ENCODE assay signal across 7 mouse cellular contexts in genomic region chr11:29514325-29514681, GRCm38 (mm10). TPM values are rescaled to one million over a fixed set of nuclear protein-coding genes. Genes with fewer than 3 reads are reported as not detected.
DNase-seq lines count a peak whose midpoint lies in the region; ATAC-seq lines count a peak whose summit lies in the region.

No protein-coding gene starts in this region.

- H3K4me2 ChIP-seq in lung, embryonic 15.5 days: peak overlapping the region; percentile 76
- H3K4me2 ChIP-seq in limb, embryonic 13.5 days (replicated peaks): peak overlapping the region; percentile 66

- no peaks in the 10 kb centered on the region for H3K9me3 ChIP-seq in lung, embryonic 15.5 days
- no peaks in the 10 kb centered on the region for H3K9me3 ChIP-seq in limb, embryonic 13.5 days

- H3K27me3 ChIP-seq in lung, embryonic 15.5 days: no peaks in the 10 kb centered on the region
- H3K27me3 ChIP-seq in limb, embryonic 13.5 days: no peaks in the 10 kb centered on the region

- no peak for DNase-seq in lung, postnatal 25 days (ENCODE audit: low spot score)
- DNase-seq in ovary, postnatal 36 days (ENCODE audit: low spot score): no peak
- no peak for DNase-seq in cerebellum, postnatal 25 days

- H3K4me3 ChIP-seq in lung, embryonic 15.5 days: peak overlapping the region; percentile 73
- peak overlapping the region; percentile 64 for H3K4me3 ChIP-seq in limb, embryonic 13.5 days

- peaks cover 5% of the 10 kb centered on the region; the same call in 1 of the 2 replicates for H3K4me1 ChIP-seq in lung, embryonic 15.5 days
- peaks cover 5% of the 10 kb centered on the region for H3K4me1 ChIP-seq in limb, embryonic 13.5 days

- H3K36me3 ChIP-seq in lung, embryonic 15.5 days: no peaks in the 10 kb centered on the region; the same call in 1 of the 2 replicates
- H3K36me3 ChIP-seq in limb, embryonic 13.5 days: peaks cover 18% of the 10 kb centered on the region

- peak overlapping the region; percentile 67 for H3K9ac ChIP-seq in lung, embryonic 15.5 days
- peak overlapping the region; percentile 78 for H3K9ac ChIP-seq in limb, embryonic 13.5 days

- peak overlapping the region; percentile 81 for H3K27ac ChIP-seq in lung, embryonic 15.5 days
- peak overlapping the region; percentile 75 for H3K27ac ChIP-seq in limb, embryonic 13.5 days

- ATAC-seq in lung, embryonic 15.5 days (ENCODE audit: borderline replicate concordance, extremely low read depth, low FRiP score, low TSS enrichment): no peak
- ATAC-seq in erythroblast, adult 5-6 weeks (replicated peaks; ENCODE audit: low FRiP score, poor library complexity, severe bottlenecking): peak; percentile 33
- peak; percentile 24 for ATAC-seq in limb, embryonic 13.5 days (ENCODE audit: low FRiP score, low read depth)
- ATAC-seq in neutrophil, adult 5-6 weeks (ENCODE audit: extremely low read depth, insufficient number of reproducible peaks, low FRiP score, poor library complexity, severe bottlenecking): 0 out of 2 replicates have a peak, but pooled peaks have one; percentile 27

- WGBS in lung, embryonic 15.5 days: 20% methylated on average over 10 of the region's 10 CpGs
- WGBS in limb, embryonic 13.5 days: 24% methylated on average over 10 of the region's 10 CpGs

RNA-seq across cellular contexts. Expression of gene Prorsd1, which starts 0.5 kb away (rescaled TPM):
- 28.0 and 29.0 TPM in 2 replicates for polyA plus RNA-seq in lung, embryonic 15.5 days (2015; fragmentation: Nextera tagmentation; extraction: Ambion mirVana)
- total RNA-seq in erythroblast, adult 5-6 weeks (2015; ENCODE audit: low replicate concordance): 17.7 and 21.1 TPM in 2 replicates
- 13.6 and 22.0 TPM in 2 replicates for total RNA-seq in erythroblast, adult 5-6 weeks (2017; ENCODE audit: low replicate concordance)
- polyA plus RNA-seq in limb, embryonic 13.5 days (2015; fragmentation: Nextera tagmentation; extraction: Ambion mirVana): 26.8 and 31.3 TPM in 2 replicates
- 35.8 and 40.6 TPM in 2 replicates for total RNA-seq in neutrophil, adult 5-6 weeks (2017)

RNA-seq across cellular contexts. Expression of gene Mtif2, which starts 11.9 kb away (rescaled TPM):
- 39.9 and 42.4 TPM in 2 replicates for polyA plus RNA-seq in lung, embryonic 15.5 days (2015; fragmentation: Nextera tagmentation; extraction: Ambion mirVana)
- total RNA-seq in erythroblast, adult 5-6 weeks (2015; ENCODE audit: low replicate concordance): 2.3 and 4.2 TPM in 2 replicates
- total RNA-seq in erythroblast, adult 5-6 weeks (2017; ENCODE audit: low replicate concordance): 11.1 and 15.8 TPM in 2 replicates
- polyA plus RNA-seq in limb, embryonic 13.5 days (2015; fragmentation: Nextera tagmentation; extraction: Ambion mirVana): 54.1 and 56.2 TPM in 2 replicates
- total RNA-seq in neutrophil, adult 5-6 weeks (2017): 34.1 and 35.9 TPM in 2 replicates

RNA-seq across cellular contexts. Expression of gene Clhc1, which starts 33.4 kb away (rescaled TPM):
- polyA plus RNA-seq in lung, embryonic 15.5 days (2015; fragmentation: Nextera tagmentation; extraction: Ambion mirVana): 0.17 TPM in 1 of 2 replicates, not detected in the other
- total RNA-seq in erythroblast, adult 5-6 weeks (2015; ENCODE audit: low replicate concordance): not detected in 2 replicates
- not detected in 2 replicates for total RNA-seq in erythroblast, adult 5-6 weeks (2017; ENCODE audit: low replicate concordance)
- polyA plus RNA-seq in limb, embryonic 13.5 days (2015; fragmentation: Nextera tagmentation; extraction: Ambion mirVana): 0.13 and 0.32 TPM in 2 replicates
- 1.3 TPM in 1 of 2 replicates, not detected in the other for total RNA-seq in neutrophil, adult 5-6 weeks (2017)

RNA-seq across cellular contexts. Expression of gene Rps27a, which starts 33.6 kb away (rescaled TPM):
- 1,003 and 1,090 TPM in 2 replicates for polyA plus RNA-seq in lung, embryonic 15.5 days (2015; fragmentation: Nextera tagmentation; extraction: Ambion mirVana)
- 450 and 571 TPM in 2 replicates for total RNA-seq in erythroblast, adult 5-6 weeks (2015; ENCODE audit: low replicate concordance)
- 170 and 268 TPM in 2 replicates for total RNA-seq in erythroblast, adult 5-6 weeks (2017; ENCODE audit: low replicate concordance)
- 1,180 and 1,286 TPM in 2 replicates for polyA plus RNA-seq in limb, embryonic 13.5 days (2015; fragmentation: Nextera tagmentation; extraction: Ambion mirVana)
- 603 and 627 TPM in 2 replicates for total RNA-seq in neutrophil, adult 5-6 weeks (2017)
